Mouse (Mus musculus) hindbrain, embryonic 14.5 days (tissue): Measurements from ENCODE around the gene Mcm3. TPM values are rescaled to one million over a fixed set of nuclear protein-coding genes. Genes with fewer than 3 reads are reported as not detected.

Experiments used
- ATAC-seq: fragments of 200-750 bp; cut with Nextera tagmentation; 2 replicates; pipeline ENCODE4 v1.8.0; 2017; ENCODE audit warnings: moderate number of reproducible peaks, mild to moderate bottlenecking, moderate TSS enrichment, moderate library complexity; ENCODE audit not compliant: low FRiP score
- DNase-seq: peaks from one replicate; pipeline ENCODE4 v3.0.0-alpha.2; 2015; ENCODE audit warnings: low spot score
- H3K27ac ChIP-seq: fragments of 300-500 bp; sonication (generic); 2 replicates; pipeline ENCODE4 v1.5.1; 2014; ENCODE audit warnings: mild to moderate bottlenecking, moderate library complexity
- H3K27me3 ChIP-seq: fragments of 300-500 bp; sonication (generic); 2 replicates; pipeline ENCODE4 v1.6.1; 2014; ENCODE audit warnings: mild to moderate bottlenecking, low read length, mixed read lengths; ENCODE audit not compliant: control insufficient read depth, insufficient read depth
- H3K36me3 ChIP-seq: fragments of 300-500 bp; sonication (generic); replicated peaks from 2 replicates; pipeline ENCODE4 v1.6.1; 2014; ENCODE audit not compliant: control insufficient read depth, insufficient read depth
- H3K4me1 ChIP-seq: fragments of 300-500 bp; sonication (generic); replicated peaks from 2 replicates; pipeline ENCODE4 v1.6.1; 2014; ENCODE audit warnings: antibody characterized with exemption, low read length, mixed read lengths; ENCODE audit not compliant: control insufficient read depth, insufficient read depth
- H3K4me2 ChIP-seq: fragments of 300-500 bp; sonication (generic); replicated peaks from 2 replicates; pipeline ENCODE4 v1.6.1; 2014; ENCODE audit warnings: mild to moderate bottlenecking, moderate library complexity
- H3K4me3 ChIP-seq: fragments of 300-500 bp; sonication (generic); replicated peaks from 2 replicates; pipeline ENCODE4 v1.5.1; 2014; ENCODE audit warnings: mild to moderate bottlenecking, low read length
- H3K9ac ChIP-seq: fragments of 300-500 bp; sonication (generic); 2 replicates; pipeline ENCODE4 v1.6.1; 2014
- H3K9me3 ChIP-seq: fragments of 300-500 bp; sonication (generic); 2 replicates; pipeline ENCODE4 v1.6.1; 2016; ENCODE audit warnings: low read length; ENCODE audit not compliant: control insufficient read depth
- WGBS: fragments of 180-500 bp; shearing (Covaris S2); extraction: QIAGEN DNeasy Blood & Tissue Kit; methylation state at CpG from one replicate; pipeline ENCODE4 v1.1.7; 2014; 5-methylcytosine and 5-hydroxymethylcytosine counted together
- polyA plus RNA-seq: library from polyadenylated mRNA; unstranded; fragments of >200 nt; fragmentation: Nextera tagmentation; extraction: Ambion mirVana; gene quantifications from 2 replicates; pipeline ENCODE4 v1.2.1, GENCODE M21; 2014

Mcm3 gene
- polyA plus RNA-seq, 1 experiment from 2014 or later, result 20.4 TPM

DNA sequence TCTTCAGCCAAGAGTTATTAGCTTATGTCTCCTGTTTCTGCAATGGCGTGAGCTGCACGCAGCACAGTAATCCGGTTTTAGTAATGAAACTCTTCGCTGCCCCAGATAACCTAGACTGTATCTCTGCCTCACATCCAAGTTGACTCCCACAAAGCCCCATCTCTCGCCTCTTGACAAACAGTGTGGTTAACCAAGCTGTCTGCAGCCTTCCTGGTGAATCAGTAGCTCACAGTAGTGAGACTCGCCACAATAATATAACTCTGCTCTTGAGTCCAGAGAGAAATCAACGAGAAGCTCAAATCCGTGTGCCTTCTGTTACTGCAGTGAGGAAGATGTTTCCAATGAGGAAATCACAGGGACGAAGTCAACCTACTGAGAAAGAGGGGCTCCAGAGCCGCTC lies 65.7 kb downstream of the Mcm3 start:
- DNase-seq (no peak), ATAC-seq (no peak)
- Histone ChIP-seq H3K36me3 (no peaks in the 10 kb centered on the region), H3K4me3 (no peak overlapping the region), H3K27ac (no peak overlapping the region), H3K9me3 (no peaks in the 10 kb centered on the region), H3K27me3 (no peaks in the 10 kb centered on the region), H3K4me2 (no peak overlapping the region), H3K4me1 (no peaks in the 10 kb centered on the region), H3K9ac (no peak overlapping the region)
- WGBS, result 90% methylated on average over 10 of the region's 10 CpGs

Other genes starting within 250 kb of the Mcm3 start
- gene Pkhd1, start 202.2 kb downstream of the Mcm3 start, polyA plus RNA-seq, result 0.01 TPM in 1 of 2 replicates, not detected in the other
- gene Il17a, start 89.4 kb downstream of the Mcm3 start, polyA plus RNA-seq, result not detected in 2 replicates
- gene Il17f, start 29.7 kb downstream of the Mcm3 start, polyA plus RNA-seq, result not detected in 2 replicates
- 39.9 and 43.5 TPM in 2 replicates for gene Paqr8, start 70.3 kb upstream of the Mcm3 start, polyA plus RNA-seq
- gene Efhc1, start 131.3 kb upstream of the Mcm3 start, polyA plus RNA-seq, result 3.4 and 3.5 TPM in 2 replicates